Mouse (Mus musculus) kidney, postnatal 25 days (tissue): Measurements from ENCODE around the gene Clec16a.

Source experiments
- DNase-seq, 2 experiments: peaks; one replicate each; pipeline ENCODE4 v3.0.0; 2021; ENCODE audit warnings: mixed read lengths in 2 of 2

The Clec16a gene

GRCm38 (mm10) chr16:10651804-10652203, 106.7 kb downstream of the Clec16a start:
- no peak for DNase-seq

GRCm38 (mm10) chr16:10652935-10653334, 107.8 kb downstream of the Clec16a start:
- DNase-seq = no peak

GRCm38 (mm10) chr16:10655236-10655635, 110.1 kb downstream of the Clec16a start:
- peak in 1 of 2 experiments; percentile 9 for DNase-seq

GRCm38 (mm10) chr16:10655926-10656325, 110.8 kb downstream of the Clec16a start:
- peak in 1 of 2 experiments; percentile 13 for DNase-seq

GRCm38 (mm10) chr16:10656461-10656860, 111.3 kb downstream of the Clec16a start:
- no peak for DNase-seq

GRCm38 (mm10) chr16:10656939-10657338, 111.8 kb downstream of the Clec16a start:
- peak; percentile 66 to 83 for DNase-seq

GRCm38 (mm10) chr16:10659211-10659610, 114.1 kb downstream of the Clec16a start:
- no peak for DNase-seq

GRCm38 (mm10) chr16:10660526-10660925, 115.4 kb downstream of the Clec16a start:
- peak in 1 of 2 experiments; percentile 10 for DNase-seq

- no peak for DNase-seq
Measured at GRCm38 (mm10) chr16:10661385-10661784, 116.2 kb downstream of the Clec16a start.

GRCm38 (mm10) chr16:10663890-10664731, 119.0 kb downstream of the Clec16a start:
- no peak for DNase-seq

- DNase-seq = peak; percentile 47 to 61
Measured at GRCm38 (mm10) chr16:10664921-10665894, 120.1 kb downstream of the Clec16a start.

GRCm38 (mm10) chr16:10666766-10667165, 121.6 kb downstream of the Clec16a start:
- no peak for DNase-seq

- DNase-seq = no peak
Measured at GRCm38 (mm10) chr16:10668453-10668852, 123.3 kb downstream of the Clec16a start.

- no peak for DNase-seq
Measured at GRCm38 (mm10) chr16:10668991-10669703, 124.0 kb downstream of the Clec16a start.

GRCm38 (mm10) chr16:10669936-10670335, 124.8 kb downstream of the Clec16a start:
- no peak for DNase-seq

GRCm38 (mm10) chr16:10672490-10672889, 127.4 kb downstream of the Clec16a start:
- DNase-seq = no peak

- DNase-seq = no peak
Measured at GRCm38 (mm10) chr16:10674020-10674419, 128.9 kb downstream of the Clec16a start.

GRCm38 (mm10) chr16:10674957-10675356, 129.8 kb downstream of the Clec16a start:
- DNase-seq = no peak

- DNase-seq = peak in 1 of 2 experiments; percentile 20
Measured at GRCm38 (mm10) chr16:10675612-10676011, 130.5 kb downstream of the Clec16a start.

- DNase-seq = no peak
Measured at GRCm38 (mm10) chr16:10676461-10677066, 131.4 kb downstream of the Clec16a start.

GRCm38 (mm10) chr16:10682521-10682920, 137.4 kb downstream of the Clec16a start:
- DNase-seq = no peak
